Mouse (Mus musculus) C2C12 (cell line): ENCODE data around the gene Necab2. TPM values are rescaled to one million over a fixed set of nuclear protein-coding genes. Genes with fewer than 3 reads are reported as not detected.

Source experiments
- H3K27me3 ChIP-seq: one replicate; pipeline ENCODE4 v1.6.1; 2011; ENCODE audit not compliant: control insufficient read depth, insufficient read depth, insufficient read length
- H3K36me3 ChIP-seq: one replicate; pipeline ENCODE4 v1.6.1; 2011; ENCODE audit not compliant: control insufficient read depth, insufficient read depth
- H3K4me3 ChIP-seq: one replicate; pipeline ENCODE4 v1.5.1; 2011; ENCODE audit warnings: mild to moderate bottlenecking, control low read depth; ENCODE audit not compliant: poor library complexity, insufficient read depth, severe bottlenecking
- H3K79me2 ChIP-seq: one replicate; pipeline ENCODE4 v1.6.1; 2011; ENCODE audit not compliant: control insufficient read depth, insufficient read depth
- H3K79me3 ChIP-seq: one replicate; pipeline ENCODE4 v1.6.1; 2011; ENCODE audit warnings: low read depth, control low read depth
- H3ac ChIP-seq: one replicate; pipeline ENCODE3; 2011; ENCODE audit warnings: low read depth; ENCODE audit not compliant: control insufficient read depth, insufficient read length
- CEBPB ChIP-seq: IDR thresholded peaks from one replicate; pipeline ENCODE4 v1.6.1; 2011; ENCODE audit warnings: low read depth, mild to moderate bottlenecking, control low read depth, moderate library complexity
- CTCF ChIP-seq: IDR thresholded peaks from one replicate; pipeline ENCODE4 v1.5.1; 2011; ENCODE audit not compliant: control insufficient read depth, insufficient read depth, insufficient read length
- FOSL1 ChIP-seq: IDR thresholded peaks from one replicate; pipeline ENCODE4 v1.8.0; 2011; ENCODE audit warnings: mild to moderate bottlenecking, low read length; ENCODE audit not compliant: poor library complexity, insufficient read depth, severe bottlenecking
- MAX ChIP-seq: IDR thresholded peaks from one replicate; pipeline ENCODE4 v1.6.1; 2011; ENCODE audit warnings: mild to moderate bottlenecking, control low read depth
- MYOD1 ChIP-seq: IDR thresholded peaks from one replicate; pipeline ENCODE4 v1.6.1; 2011; ENCODE audit warnings: low read depth; ENCODE audit not compliant: control insufficient read depth, insufficient read length
- MYOG ChIP-seq: IDR thresholded peaks from one replicate; pipeline ENCODE4 v1.6.1; 2011; ENCODE audit not compliant: control insufficient read depth, insufficient read length; ENCODE audit errors: extremely low read depth
- USF1 ChIP-seq: IDR thresholded peaks from one replicate; pipeline ENCODE4 v1.6.1; 2011; ENCODE audit warnings: low read depth, mild to moderate bottlenecking, control low read depth, moderate library complexity
- polyA plus RNA-seq: library from polyadenylated mRNA; unstranded; fragments of >200 nt; fragmentation: generic; extraction: Trizol; gene quantifications from one replicate; pipeline ENCODE4 v1.2.1, GENCODE M21; 2012; ENCODE audit warnings: missing spikeins

Necab2 gene
- polyA plus RNA-seq, 1 experiment, result not detected

DNA sequence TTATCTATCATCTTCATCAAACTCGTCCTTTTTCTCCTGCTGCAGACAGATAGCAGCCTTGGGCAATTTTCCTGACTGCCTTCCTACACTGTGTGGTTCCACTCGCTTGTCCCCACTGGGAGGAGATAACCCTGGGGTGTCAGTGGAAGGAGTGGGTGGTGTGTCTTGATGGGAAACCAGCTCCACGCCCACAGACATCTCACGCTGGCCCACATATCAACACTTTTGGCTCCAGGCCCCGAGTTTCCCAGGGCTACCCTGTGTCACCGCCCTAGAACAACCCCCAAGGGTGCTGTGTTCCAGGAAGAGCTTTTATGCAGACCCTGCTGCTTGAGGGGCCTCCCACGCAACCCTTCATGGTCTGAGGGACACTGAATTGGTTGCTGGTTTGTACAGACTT is 17.2 kb downstream of the Necab2 start:
- no peaks in the 10 kb centered on the region for H3K79me2 ChIP-seq
- H3K79me3 ChIP-seq, result no peaks in the 10 kb centered on the region
- peaks cover 77% of the 10 kb centered on the region for H3K27me3 ChIP-seq
- no peak overlapping the region for H3ac ChIP-seq
- no peak overlapping the region for H3K4me3 ChIP-seq
- TF ChIP-seq CTCF (no peak), MYOD1 (no peak), USF1 (no peak), MAX (no peak), MYOG (no peak), CEBPB (no peak), FOSL1 (no peak)
- no peaks in the 10 kb centered on the region for H3K36me3 ChIP-seq

DNA sequence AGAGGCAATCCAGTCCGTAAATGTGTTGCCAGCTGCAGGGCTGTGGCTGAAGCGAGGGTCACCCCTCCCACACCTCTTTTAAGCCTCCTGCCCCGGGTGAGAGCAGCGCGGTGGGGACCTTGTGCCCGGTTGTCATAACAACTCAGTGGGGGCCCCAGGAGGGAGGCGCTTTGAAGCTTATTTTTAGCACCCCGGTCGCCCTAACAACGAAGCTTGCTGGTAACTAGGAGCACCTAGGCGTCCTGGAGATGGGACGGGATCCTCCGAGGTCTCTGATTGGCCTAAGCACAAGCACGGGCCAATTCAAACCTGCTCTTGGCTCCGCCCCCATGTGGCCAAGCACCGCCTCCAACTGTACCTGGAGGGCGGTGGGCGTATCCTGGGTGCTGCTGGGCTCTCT is 19.6 kb downstream of the Necab2 start:
- no peak for TF ChIP-seq CTCF
- TF ChIP-seq MAX, result no peak
- no peak for TF ChIP-seq MYOD1
- TF ChIP-seq MYOG, result no peak
- TF ChIP-seq FOSL1, result no peak
- no peak for TF ChIP-seq USF1
- TF ChIP-seq CEBPB, result no peak
- H3K27me3 ChIP-seq, result peaks cover 79% of the 10 kb centered on the region
- no peak overlapping the region for H3K4me3 ChIP-seq
- no peaks in the 10 kb centered on the region for H3K79me2 ChIP-seq
- no peaks in the 10 kb centered on the region for H3K36me3 ChIP-seq
- no peak overlapping the region for H3ac ChIP-seq
- H3K79me3 ChIP-seq, result no peaks in the 10 kb centered on the region

- Histone ChIP-seq H3K36me3 (no peaks in the 10 kb centered on the region), H3K79me3 (no peaks in the 10 kb centered on the region), H3K4me3 (no peak overlapping the region), H3K79me2 (no peaks in the 10 kb centered on the region), H3ac (no peak overlapping the region), H3K27me3 (peaks cover 79% of the 10 kb centered on the region)
- TF ChIP-seq CTCF, result no peak
- TF ChIP-seq USF1, result no peak
- no peak for TF ChIP-seq MAX
- no peak for TF ChIP-seq MYOD1
- TF ChIP-seq CEBPB, result no peak
- TF ChIP-seq FOSL1, result no peak
- no peak for TF ChIP-seq MYOG
Observed at GRCm38 (mm10) chr8:119466794-119467193, 20.3 kb downstream of the Necab2 start.

DNA sequence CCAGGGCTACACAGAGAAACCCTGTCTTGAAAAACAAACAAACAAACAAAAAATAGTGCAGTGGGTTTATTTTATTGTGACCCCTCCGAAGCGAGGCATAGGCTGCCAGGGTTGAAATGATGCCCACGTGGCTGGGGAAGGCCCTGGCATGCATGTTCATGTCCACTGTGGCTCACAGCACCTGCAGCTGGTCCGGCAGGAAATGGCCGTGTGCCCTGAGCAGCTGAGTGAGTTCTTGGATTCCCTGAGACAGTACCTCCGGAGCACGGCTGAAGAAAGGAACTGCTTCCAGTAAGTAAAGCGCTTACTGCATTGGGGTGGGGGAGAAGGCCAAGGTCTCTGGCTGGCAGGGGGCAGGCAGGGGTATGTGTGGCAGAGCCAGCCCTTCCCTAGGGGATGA is 21.6 kb downstream of the Necab2 start:
- Histone ChIP-seq H3K79me2 (no peaks in the 10 kb centered on the region), H3K36me3 (no peaks in the 10 kb centered on the region), H3K79me3 (no peaks in the 10 kb centered on the region), H3ac (no peak overlapping the region), H3K4me3 (no peak overlapping the region), H3K27me3 (peaks cover 82% of the 10 kb centered on the region)
- TF ChIP-seq CEBPB, result no peak
- TF ChIP-seq MYOG, result no peak
- no peak for TF ChIP-seq USF1
- no peak for TF ChIP-seq MAX
- TF ChIP-seq CTCF, result no peak
- no peak for TF ChIP-seq MYOD1
- TF ChIP-seq FOSL1, result no peak

- Histone ChIP-seq H3K27me3 (peaks cover 63% of the 10 kb centered on the region), H3ac (no peak overlapping the region), H3K79me2 (no peaks in the 10 kb centered on the region), H3K79me3 (no peaks in the 10 kb centered on the region), H3K36me3 (no peaks in the 10 kb centered on the region), H3K4me3 (no peak overlapping the region)
- TF ChIP-seq CEBPB (no peak), MAX (no peak), MYOD1 (no peak), MYOG (no peak), CTCF (no peak), FOSL1 (no peak), USF1 (no peak)
Observed at GRCm38 (mm10) chr8:119478684-119479083, 32.2 kb downstream of the Necab2 start.

DNA sequence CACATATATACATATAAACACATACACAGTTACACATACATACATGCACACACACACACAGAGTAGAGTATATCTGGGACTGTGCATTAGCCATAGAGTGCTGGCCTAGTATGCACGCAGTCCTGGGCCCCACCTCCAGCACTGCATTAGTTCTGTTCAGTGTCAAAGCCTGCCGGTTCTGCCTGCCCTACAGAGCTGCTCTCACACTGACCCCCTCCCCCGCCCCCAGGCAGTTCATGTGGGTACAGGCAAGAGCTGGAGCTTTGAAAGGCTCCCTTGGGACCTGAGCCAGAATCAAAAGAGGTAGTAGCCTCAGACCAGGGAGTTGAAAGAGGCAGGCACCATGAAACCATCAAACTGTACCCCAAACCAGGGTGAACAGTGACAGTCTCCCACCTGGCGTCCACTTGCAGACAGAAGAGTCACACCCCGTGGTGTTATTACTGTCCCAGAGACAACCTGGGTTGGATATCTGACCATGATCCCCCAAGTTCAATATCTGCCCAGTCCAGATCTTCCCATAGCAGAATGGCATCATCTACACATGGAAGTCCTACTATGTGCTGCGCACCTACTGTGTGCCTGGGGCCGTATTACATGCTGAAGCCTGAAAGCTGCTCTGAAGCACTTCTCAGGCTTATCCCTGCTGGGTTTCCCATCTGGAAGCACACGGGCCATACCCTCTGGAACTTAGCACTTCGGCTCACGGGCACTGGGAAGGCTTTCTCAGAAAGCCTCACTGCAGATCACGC is 37.8 kb downstream of the Necab2 start:
- no peaks in the 10 kb centered on the region for H3K79me2 ChIP-seq
- H3K4me3 ChIP-seq, result no peak overlapping the region
- H3K36me3 ChIP-seq, result no peaks in the 10 kb centered on the region
- H3K27me3 ChIP-seq, result peaks cover 41% of the 10 kb centered on the region
- H3ac ChIP-seq, result no peak overlapping the region
- H3K79me3 ChIP-seq, result no peaks in the 10 kb centered on the region
- no peak for TF ChIP-seq CTCF
- no peak for TF ChIP-seq MAX
- no peak for TF ChIP-seq CEBPB
- no peak for TF ChIP-seq MYOD1
- TF ChIP-seq MYOG, result no peak
- no peak for TF ChIP-seq FOSL1
- no peak for TF ChIP-seq USF1
